Mouse (Mus musculus) lung, postnatal 14 days (tissue): ENCODE results near the gene Gpr68.

Experiments
- DNase-seq: peaks from one replicate; pipeline ENCODE4 v3.0.0; 2021

Gene Gpr68

DNA sequence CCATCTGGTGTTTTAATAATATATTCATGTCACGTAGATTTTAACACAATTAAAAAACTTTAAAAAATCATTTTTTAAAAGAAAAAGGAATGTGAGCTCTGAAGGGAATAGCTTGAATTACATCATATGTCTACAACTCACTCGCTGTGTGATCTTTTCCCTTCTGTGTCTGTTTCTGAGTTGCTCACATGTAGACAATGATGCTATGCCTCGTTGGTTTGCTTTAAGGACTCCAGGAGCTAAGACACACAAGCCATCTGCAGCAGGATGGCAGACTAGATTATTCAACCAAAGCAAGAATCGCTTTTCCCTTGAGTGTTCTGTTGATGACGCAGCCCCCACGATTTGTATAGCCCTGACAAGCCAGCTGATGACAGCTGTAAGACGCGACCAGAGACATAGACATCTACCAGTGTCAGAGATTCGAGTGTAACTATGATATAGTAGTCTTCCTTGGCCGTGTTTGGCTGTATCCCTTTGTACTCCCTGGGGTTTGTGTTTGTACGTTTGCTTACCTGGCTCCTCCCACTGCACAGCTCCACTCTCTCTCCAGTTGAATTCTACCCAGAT lies 42.4 kb downstream of the Gpr68 start:
- no peak for DNase-seq

DNA sequence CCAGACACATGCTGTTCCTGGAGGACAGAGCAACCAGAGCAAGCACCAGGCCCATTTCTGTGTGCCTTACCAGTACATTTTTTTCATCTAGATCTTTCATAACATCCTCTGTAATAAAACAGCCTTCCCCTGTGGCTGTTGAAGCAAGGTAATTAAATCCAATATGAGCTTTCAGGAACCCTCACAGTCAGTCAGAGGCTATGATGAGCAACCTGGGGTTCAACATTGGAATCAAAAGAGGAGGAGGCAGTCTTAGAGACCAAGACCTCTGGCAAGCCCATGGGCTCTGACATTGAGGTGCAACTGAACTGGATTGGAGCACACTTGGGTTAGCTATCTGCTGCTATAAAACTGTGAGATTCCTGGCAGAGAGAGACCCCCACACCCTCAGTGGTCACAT lies 42.9 kb downstream of the Gpr68 start:
- no peak for DNase-seq

DNA sequence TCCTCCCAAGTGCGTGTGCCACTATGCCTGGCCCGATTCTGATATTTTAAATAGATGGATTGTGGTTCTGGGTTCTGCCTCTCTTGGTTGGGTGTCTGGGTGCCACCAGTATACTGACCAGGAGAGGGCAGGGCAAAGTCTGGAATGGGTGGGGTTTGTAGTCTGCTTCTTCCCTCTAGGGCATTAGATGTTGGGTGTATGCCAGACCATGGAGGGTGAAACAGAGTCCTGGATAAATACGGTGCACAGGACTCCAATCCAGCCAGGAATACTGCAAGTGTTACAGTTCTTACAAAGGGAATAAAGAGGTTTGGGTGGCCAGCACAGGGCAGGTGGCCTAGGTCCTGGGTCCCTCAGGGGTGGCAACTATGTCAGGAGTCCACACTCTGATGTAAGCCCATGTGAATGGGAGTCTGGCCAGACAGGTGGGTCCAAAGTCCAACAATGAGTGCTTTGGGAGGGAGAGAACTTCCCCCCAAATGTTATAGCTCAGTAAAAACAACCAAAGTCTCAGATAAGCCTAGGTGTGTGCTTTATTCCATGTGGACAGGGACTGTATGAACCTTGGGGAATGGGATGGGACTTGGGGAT lies 45.0 kb downstream of the Gpr68 start:
- no peak for DNase-seq

DNA sequence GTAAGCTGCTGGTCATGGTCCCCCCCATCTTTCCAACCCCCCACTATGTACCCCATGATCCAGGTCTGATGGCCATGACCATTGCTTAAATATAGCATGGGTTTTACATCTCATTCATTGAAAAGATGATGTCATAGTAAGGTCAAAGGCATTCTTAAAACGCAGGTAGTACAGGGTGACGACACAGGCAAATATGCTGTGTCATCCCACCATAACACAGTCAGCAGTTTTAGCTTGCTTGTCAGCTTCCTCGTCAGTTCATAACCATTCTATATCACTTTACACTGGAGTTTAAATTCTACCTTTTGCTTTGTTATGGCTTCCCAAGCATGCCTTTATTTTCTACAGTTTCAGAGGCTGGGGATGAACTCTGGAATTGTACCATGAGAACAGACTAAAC lies 45.7 kb downstream of the Gpr68 start:
- DNase-seq: no peak

DNA sequence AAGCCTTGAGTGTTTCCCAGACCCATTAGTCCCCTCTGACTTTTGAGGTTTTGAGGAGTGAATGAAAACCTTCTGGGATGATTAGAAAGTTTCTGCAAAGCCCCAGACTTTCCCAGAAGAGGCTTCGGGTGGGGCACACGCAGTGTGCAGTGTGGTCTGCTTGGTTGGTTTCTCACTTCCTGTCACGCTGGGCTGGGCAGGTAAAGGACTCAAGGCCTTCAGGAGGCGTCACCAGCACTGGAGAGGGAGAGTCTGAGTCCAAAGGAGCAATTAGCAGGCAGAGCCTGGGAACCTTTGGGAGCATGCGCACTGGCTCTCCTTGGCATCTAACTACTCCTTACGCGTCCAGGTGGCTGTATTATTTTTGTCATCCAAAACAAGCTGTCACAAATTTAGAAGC lies 50.2 kb downstream of the Gpr68 start:
- DNase-seq: no peak

DNA sequence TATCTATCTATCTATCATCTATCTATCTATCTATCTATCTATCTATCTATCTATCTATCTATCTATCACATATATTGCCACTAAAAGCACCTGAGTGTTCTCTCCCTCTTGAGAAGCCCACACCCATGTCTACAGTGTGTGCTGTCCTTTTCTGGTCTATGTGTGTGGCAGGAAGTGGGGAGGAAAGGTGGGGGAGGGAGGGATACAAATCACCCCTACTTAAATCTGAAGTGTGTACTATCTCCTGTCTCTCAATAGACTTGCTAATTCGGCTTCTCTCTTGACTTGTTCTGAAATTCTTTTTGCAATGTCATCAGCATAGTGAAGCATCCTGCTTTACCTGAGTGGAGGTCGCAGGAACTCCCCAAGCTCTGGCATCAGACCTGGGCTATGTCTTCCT lies 51.7 kb downstream of the Gpr68 start:
- DNase-seq: no peak

DNA sequence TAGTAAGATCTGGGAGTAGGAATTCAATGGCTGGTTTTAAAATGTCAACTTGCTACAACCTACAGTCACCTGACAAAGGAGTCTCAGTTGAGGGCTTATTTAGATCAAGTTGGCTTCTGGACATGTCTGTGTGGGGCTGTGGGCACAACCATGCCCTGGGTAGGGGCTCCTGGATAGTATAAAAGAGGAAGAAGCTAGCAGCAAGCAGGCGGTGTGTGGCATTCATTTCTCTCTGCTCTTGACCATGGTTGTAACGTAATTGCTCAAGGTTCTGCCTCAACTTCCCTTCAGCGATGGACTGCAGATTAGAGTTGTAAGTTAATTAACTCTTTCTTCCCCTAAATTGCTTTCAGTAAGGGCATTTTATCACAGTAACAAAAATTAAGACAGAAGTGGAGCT lies 55.6 kb downstream of the Gpr68 start:
- DNase-seq: no peak

DNA sequence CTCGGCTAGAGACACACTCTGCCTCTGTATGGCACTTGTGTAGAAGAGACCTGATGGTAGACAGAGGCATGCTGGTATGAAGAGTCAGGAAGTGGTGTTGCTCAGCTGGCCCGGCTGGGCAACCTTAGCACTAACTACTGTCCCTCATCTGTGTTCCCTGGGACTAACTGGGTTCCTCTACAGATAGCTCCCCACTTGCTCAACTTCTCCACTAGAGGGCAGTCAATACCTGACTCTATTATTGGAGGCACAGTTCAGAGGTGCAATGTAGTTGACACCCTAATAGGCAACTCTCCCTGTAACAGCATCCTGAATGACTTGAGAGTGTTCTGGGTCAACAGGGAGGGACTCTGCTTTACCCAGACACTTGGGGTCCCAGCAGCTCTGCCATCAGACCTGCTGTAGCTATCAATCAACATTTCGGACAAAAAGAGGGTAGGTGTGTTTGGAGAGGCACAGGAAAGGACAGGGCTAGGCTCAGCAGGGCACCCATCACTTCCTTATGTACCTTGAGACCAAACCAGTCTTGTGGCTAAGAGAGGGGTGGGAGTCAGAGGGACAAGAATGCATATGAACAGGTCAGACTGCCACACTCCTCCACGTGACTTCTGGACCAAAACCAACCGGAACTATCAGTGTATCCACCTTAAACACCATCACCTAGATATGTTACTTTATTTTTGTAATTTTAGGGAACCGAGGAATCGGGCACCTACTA lies 58.4 kb downstream of the Gpr68 start:
- peak; percentile 51 for DNase-seq

DNA sequence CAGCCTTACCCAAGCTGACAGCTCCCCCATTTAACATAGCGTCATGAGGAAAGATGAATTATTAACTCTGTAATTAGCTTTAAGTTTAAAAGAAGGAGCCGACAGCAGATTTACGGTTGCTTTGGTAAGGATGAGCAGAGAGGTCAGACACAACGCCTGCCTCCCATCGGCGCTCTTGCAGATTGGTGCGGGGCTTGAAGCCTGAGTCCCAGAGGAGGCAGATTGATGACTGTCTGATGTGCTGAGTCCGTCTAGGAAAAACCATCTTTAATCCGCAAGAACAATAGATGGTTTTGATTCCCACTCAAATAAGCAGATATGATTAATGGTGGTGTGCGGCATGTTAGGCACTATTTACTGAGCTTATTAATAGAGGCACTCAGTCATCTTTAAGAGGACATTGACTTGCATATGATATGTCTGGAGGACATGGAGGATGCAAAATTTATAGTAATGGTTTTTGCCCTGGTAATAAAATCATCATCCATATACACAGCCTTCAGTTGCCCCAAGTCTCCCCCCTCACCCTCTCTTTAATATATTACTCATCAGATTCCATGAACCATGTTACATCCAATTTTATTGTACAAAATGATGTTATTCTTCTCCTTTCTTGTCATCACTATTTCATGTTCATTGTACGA lies 60.4 kb downstream of the Gpr68 start:
- DNase-seq: no peak

DNA sequence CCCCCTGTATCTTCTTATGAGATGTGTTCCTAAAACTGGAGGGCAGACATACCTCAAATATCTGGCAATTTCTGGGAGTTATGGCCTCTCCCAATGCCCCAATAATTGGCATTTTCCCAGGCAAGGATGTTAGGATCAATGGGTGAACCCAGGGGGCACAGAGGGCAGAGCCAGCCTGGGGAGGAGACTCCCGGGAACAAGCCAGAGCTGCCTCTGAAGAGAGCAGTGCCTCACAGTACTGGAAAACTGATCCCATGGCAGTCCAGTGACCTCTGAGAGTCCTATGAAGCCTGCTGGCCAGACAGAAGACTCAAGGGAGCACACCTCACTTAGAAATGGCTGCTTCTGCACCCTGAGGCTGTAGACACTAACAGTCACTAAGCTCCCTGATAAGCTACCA lies 61.4 kb downstream of the Gpr68 start:
- no peak for DNase-seq

DNA sequence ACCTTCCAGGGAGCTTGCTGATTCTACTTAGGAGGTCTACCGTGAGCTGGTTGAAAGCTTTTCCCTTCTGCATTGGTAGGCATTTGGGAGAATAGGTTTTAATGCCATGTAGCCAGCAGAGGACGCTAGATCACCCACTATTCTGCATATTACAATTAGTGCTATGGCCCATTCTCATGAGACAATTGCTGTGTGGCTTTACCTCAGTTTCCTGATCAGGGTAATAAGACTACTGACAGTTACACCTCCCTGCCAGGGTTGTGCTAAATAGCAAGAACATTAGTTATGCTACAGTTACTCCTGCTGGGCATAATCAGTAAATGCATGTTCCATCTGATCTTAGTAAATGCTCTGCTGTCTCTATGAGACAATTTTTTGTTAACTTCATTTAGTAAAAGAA lies 62.2 kb downstream of the Gpr68 start:
- no peak for DNase-seq

DNA sequence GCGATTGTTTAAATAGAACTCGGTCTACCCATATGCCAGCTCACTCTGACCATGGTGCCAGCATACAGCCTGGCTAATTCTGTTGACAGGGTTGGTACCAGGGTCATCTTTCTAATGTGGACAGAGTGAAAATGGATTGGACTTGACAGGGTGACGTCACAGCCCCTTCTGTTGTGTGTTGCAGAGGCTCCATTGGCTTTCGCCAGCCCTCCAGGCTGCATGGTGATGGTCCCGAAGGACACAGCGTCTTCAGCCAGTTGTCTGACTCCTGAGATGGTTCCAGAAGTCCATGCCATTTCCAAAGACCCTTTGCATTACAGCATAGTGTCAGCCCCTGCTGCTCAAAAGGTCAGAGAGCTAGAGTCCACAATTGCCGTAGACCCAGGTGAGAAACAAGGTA lies 63.5 kb downstream of the Gpr68 start:
- DNase-seq: no peak

DNA sequence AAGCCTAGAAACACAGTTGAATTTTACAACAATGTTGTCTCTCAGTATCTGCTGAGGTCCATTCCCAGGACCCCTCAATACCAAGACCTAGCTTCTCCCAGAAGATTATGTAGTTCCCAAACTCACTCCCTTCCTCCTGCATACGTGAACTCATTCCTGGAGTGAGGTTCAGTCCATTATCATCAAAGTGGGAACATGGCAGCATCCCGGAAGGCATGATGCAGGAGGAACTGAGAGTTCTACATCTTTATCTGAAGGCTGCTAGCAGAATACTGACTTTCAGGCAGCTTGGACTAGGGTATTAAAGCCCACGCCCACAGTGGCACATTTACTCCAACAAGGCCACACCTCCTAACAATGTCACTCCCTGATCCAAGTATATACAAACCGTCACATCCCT lies 64.8 kb downstream of the Gpr68 start:
- DNase-seq: no peak

DNA sequence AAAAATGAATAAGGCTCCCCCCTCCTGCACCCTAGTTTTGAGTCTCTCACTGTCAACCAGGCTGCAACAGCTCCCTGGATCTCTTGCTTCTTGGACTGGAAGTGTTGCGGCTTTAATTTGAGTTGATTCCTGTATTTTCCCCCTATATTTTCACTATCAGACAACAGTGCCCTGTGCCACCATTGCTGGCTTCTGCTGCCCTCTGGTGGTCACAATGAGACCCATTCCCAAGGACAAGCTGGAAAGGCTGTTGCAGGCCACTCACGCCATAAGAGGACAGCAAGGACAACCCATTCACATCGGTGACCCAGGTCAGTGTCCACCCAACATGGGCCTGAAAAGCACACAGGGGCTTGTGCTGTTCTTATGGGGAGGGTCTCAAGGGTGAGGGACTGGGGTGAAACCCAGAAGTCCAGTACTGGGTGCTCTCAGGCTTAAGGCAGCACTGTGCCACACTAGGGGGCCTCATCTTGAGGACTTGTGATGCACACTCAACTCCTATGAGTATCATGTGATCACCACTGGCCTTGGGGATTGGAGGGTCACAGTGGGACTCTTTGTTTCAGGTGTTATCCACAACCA lies 66.7 kb downstream of the Gpr68 start:
- DNase-seq: peak; percentile 89

DNA sequence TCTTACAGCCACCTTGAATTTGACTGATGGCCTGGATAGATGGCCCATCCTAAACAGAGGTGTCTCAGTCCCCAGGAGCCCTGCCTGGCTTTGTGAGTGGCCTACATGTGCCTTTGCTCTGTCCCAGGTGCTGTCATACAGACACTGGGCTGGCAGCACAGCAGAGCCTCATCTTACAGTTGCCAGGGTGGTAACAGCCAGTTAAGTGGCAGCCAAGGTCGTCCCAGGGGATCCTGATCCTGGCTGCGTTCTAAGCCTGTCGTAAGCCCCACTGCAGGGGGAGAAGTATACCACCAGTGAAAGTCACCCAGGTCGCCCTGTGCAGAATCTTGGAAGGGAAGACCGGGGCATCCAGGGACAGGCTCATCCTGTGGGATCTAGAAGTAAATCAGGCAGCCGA lies 68.1 kb downstream of the Gpr68 start:
- DNase-seq: no peak

DNA sequence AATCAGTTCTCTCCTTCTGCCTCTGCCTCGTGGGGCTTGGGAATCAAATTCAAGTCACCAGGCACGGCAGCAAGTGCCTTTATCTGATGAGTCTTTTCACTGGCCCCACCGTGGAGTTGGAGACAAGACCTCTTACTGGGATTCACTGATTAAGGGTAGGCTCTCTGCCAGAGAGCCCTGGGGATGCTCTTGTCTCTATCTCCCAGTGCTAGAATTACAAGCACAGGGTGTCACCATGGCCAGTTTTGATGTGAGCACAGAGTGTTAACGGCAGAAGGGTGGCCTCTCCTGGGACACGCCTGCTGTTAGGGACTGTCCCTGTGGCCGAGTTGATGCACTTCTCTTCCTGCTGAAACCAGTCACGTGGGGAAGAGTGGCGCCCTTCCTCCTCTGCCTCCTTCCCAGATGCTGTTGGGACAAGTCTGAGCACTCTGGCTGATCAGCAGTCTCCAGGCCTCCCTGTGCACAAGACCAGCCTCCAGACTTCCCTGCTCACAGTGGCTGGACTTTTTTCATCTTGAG lies 68.9 kb downstream of the Gpr68 start:
- no peak for DNase-seq

DNA sequence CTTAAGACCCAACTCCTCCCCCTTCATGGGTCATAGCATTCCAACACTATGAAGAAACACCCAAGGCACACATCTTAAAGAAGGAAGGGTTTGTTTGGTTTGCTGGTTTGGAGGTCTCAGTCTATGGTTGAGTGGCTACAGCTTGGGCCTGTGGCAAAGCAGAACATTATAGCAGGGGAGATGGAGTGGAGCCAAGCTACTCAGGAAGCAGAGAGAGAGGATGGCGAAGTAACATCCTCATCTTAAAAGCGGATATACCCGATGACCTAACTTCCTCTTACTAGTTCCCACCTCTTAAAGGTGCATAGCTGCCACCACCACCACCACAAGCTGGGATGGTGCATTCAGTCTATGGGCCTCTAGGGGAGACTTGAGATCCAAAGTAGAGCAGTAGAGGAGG lies 70.8 kb downstream of the Gpr68 start:
- DNase-seq: no peak

DNA sequence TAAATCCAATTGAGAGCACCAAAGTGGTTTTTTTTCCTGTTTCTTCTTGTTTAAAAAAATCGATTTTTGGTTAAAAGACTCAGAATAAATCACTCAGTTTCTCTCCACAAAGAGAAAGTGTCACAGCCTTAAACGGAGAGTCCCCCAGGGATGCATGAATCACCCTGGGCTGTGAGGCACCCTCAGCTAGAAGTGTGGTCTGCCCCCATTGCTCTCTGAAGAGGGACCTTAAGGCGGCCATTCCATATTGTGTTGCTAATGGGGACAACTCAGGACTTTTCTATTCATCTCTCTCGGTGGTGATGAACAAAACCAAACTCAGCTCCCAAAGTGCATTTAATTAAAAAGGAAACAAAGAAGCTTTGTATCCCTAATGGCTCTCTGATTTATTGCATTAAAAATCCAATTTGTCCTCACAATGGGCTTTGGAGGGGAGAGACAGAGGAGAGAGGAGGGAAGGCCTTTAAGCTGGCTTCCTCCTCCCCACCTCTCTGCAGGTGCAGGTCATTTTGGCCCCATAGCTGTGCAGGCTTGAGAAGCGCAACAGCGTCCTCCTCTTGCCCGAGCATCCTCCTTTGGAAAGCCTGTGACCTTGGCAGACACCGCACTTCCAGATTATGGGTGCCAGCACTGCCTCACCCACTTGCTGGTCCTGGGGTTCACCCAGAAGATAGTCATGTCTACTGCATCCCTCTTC lies 76.2 kb downstream of the Gpr68 start:
- DNase-seq: no peak

DNA sequence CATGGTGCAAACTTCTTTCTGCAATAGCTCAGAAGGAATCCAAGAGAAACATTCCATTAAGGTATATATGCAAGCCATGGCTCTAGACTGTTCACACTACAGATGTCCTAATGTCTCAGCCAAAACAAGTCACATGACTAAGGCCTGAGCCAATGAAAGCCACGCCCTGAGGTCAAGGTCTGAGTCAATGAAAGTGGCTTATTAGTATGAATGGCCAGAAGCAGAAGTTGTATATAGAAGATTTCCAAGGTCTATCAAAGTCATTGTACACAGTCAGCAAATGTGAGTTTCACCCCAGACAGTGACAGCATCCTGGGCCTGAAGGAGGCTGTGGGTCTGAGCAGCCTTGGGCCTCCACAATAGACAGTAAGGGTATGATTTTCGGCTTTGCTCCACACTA lies 77.0 kb downstream of the Gpr68 start:
- no peak for DNase-seq
